Mouse (Mus musculus): ENCODE data around the gene Amz1. TPM values are rescaled to one million over a fixed set of nuclear protein-coding genes. Genes with fewer than 3 reads are reported as not detected.
A peak's percentile ranks its signal among the peaks of the same experiment; 100 is the strongest.

Gene Amz1
- polyA plus RNA-seq, 1 experiment from 2014 or later = 3.3 TPM

GRCm38 (mm10) chr5:140741877-140742276, 17.9 kb downstream of the Amz1 start:
- Histone ChIP-seq H3K9me3 (ENCODE audit: low read length) (no peaks in the 10 kb centered on the region), H3K4me2 (replicated peaks; ENCODE audit: low read depth, low read length) (no peak overlapping the region), H3K27me3 (replicated peaks; ENCODE audit: insufficient read depth, low read length) (no peaks in the 10 kb centered on the region), H3K4me1 (ENCODE audit: insufficient read depth, low read depth, low read length) (no peaks in the 10 kb centered on the region), H3K4me3 (ENCODE audit: low read depth, low read length) (no peak overlapping the region), H3K36me3 (ENCODE audit: insufficient read depth, low read length) (no peaks in the 10 kb centered on the region), H3K27ac (ENCODE audit: low read length) (no peak overlapping the region), H3K9ac (replicated peaks; ENCODE audit: low read depth) (no peak overlapping the region)
- no peak for ATAC-seq
- no peak for DNase-seq (ENCODE audit: low spot score)
- peak; percentile 54 for TF ChIP-seq CTCF (IDR thresholded peaks at IDR 0.05)
- TF ChIP-seq EP300 (IDR thresholded peaks at IDR 0.05) = no peak

- no peaks in the 10 kb centered on the region for H3K9me3 ChIP-seq (ENCODE audit: low read length)
- no peak overlapping the region for H3K4me3 ChIP-seq (ENCODE audit: low read depth, low read length)
- WGBS = 31% methylated on average over 12 of the region's 12 CpGs
- H3K36me3 ChIP-seq (ENCODE audit: insufficient read depth, low read length) = no peaks in the 10 kb centered on the region
- H3K27ac ChIP-seq (ENCODE audit: low read length) = no peak overlapping the region
- no peak overlapping the region for H3K9ac ChIP-seq (replicated peaks; ENCODE audit: low read depth)
- H3K27me3 ChIP-seq (replicated peaks; ENCODE audit: insufficient read depth, low read length) = no peaks in the 10 kb centered on the region
- no peaks in the 10 kb centered on the region for H3K4me1 ChIP-seq (ENCODE audit: insufficient read depth, low read depth, low read length)
- no peak overlapping the region for H3K4me2 ChIP-seq (replicated peaks; ENCODE audit: low read depth, low read length)
- DNase-seq (ENCODE audit: low spot score) (no peak), ATAC-seq (no peak)
- TF ChIP-seq CTCF (IDR thresholded peaks at IDR 0.05) = peak; percentile 30; the same call in 1 of the 2 replicates
- no peak for TF ChIP-seq EP300 (IDR thresholded peaks at IDR 0.05)
These were observed 19.8 kb downstream of the Amz1 start for GRCm38 (mm10) chr5:140743706-140744131.

GRCm38 (mm10) chr5:140748425-140748824, 24.5 kb downstream of the Amz1 start:
- H3K36me3 ChIP-seq (ENCODE audit: insufficient read depth, low read length) = no peaks in the 10 kb centered on the region
- 81% methylated on average over 10 of the region's 10 CpGs for WGBS
- TF ChIP-seq CTCF (IDR thresholded peaks at IDR 0.05) = no peak
- TF ChIP-seq EP300 (IDR thresholded peaks at IDR 0.05) = no peak
- no peak overlapping the region for H3K4me2 ChIP-seq (replicated peaks; ENCODE audit: low read depth, low read length)
- H3K27me3 ChIP-seq (replicated peaks; ENCODE audit: insufficient read depth, low read length) = no peaks in the 10 kb centered on the region
- no peak overlapping the region for H3K27ac ChIP-seq (ENCODE audit: low read length)
- no peak overlapping the region for H3K9ac ChIP-seq (replicated peaks; ENCODE audit: low read depth)
- no peak overlapping the region for H3K4me3 ChIP-seq (ENCODE audit: low read depth, low read length)
- DNase-seq (ENCODE audit: low spot score) = peak; percentile 11
- H3K9me3 ChIP-seq (ENCODE audit: low read length) = no peaks in the 10 kb centered on the region
- no peaks in the 10 kb centered on the region for H3K4me1 ChIP-seq (ENCODE audit: insufficient read depth, low read depth, low read length)
- no peak for ATAC-seq

- WGBS = 11% methylated on average over 12 of the region's 12 CpGs
- Histone ChIP-seq H3K4me3 (ENCODE audit: low read depth, low read length) (peak overlapping the region; percentile 12; the same call in 1 of the 2 replicates), H3K4me2 (replicated peaks; ENCODE audit: low read depth, low read length) (peak overlapping the region; percentile 48), H3K4me1 (ENCODE audit: insufficient read depth, low read depth, low read length) (no peaks in the 10 kb centered on the region), H3K27ac (ENCODE audit: low read length) (0 out of 2 replicates have a peak overlapping the region, but pooled peaks have one; percentile 7), H3K9ac (replicated peaks; ENCODE audit: low read depth) (no peak overlapping the region), H3K27me3 (replicated peaks; ENCODE audit: insufficient read depth, low read length) (no peaks in the 10 kb centered on the region), H3K36me3 (ENCODE audit: insufficient read depth, low read length) (no peaks in the 10 kb centered on the region), H3K9me3 (ENCODE audit: low read length) (no peaks in the 10 kb centered on the region)
- peak; percentile 95 for TF ChIP-seq CTCF (IDR thresholded peaks at IDR 0.05)
- TF ChIP-seq EP300 (IDR thresholded peaks at IDR 0.05) = no peak
- DNase-seq (ENCODE audit: low spot score) (peak; percentile 90), ATAC-seq (peak; percentile 84)
These were observed 25.3 kb downstream of the Amz1 start for GRCm38 (mm10) chr5:140749062-140749875.

GRCm38 (mm10) chr5:140750925-140751324, 27.0 kb downstream of the Amz1 start:
- Histone ChIP-seq H3K4me2 (replicated peaks; ENCODE audit: low read depth, low read length) (no peak overlapping the region), H3K9ac (replicated peaks; ENCODE audit: low read depth) (no peak overlapping the region), H3K27me3 (replicated peaks; ENCODE audit: insufficient read depth, low read length) (no peaks in the 10 kb centered on the region), H3K27ac (ENCODE audit: low read length) (no peak overlapping the region), H3K4me1 (ENCODE audit: insufficient read depth, low read depth, low read length) (no peaks in the 10 kb centered on the region), H3K4me3 (ENCODE audit: low read depth, low read length) (no peak overlapping the region), H3K9me3 (ENCODE audit: low read length) (no peaks in the 10 kb centered on the region), H3K36me3 (ENCODE audit: insufficient read depth, low read length) (no peaks in the 10 kb centered on the region)
- ATAC-seq = no peak
- DNase-seq (ENCODE audit: low spot score) = peak; percentile 23
- 4% methylated on average over 1 of the region's 2 CpGs for WGBS
- TF ChIP-seq EP300 (IDR thresholded peaks at IDR 0.05) = no peak
- TF ChIP-seq CTCF (IDR thresholded peaks at IDR 0.05) = peak; percentile 69

- no peak overlapping the region for H3K27ac ChIP-seq (ENCODE audit: low read length)
- no peaks in the 10 kb centered on the region for H3K27me3 ChIP-seq (replicated peaks; ENCODE audit: insufficient read depth, low read length)
- H3K4me1 ChIP-seq (ENCODE audit: insufficient read depth, low read depth, low read length) = no peaks in the 10 kb centered on the region
- no peaks in the 10 kb centered on the region for H3K36me3 ChIP-seq (ENCODE audit: insufficient read depth, low read length)
- no peaks in the 10 kb centered on the region for H3K9me3 ChIP-seq (ENCODE audit: low read length)
- ATAC-seq = no peak
- H3K9ac ChIP-seq (replicated peaks; ENCODE audit: low read depth) = no peak overlapping the region
- H3K4me2 ChIP-seq (replicated peaks; ENCODE audit: low read depth, low read length) = no peak overlapping the region
- 93% methylated on average over 15 of the region's 15 CpGs for WGBS
- no peak overlapping the region for H3K4me3 ChIP-seq (ENCODE audit: low read depth, low read length)
- DNase-seq (ENCODE audit: low spot score) = no peak
- TF ChIP-seq EP300 (IDR thresholded peaks at IDR 0.05) (no peak), CTCF (IDR thresholded peaks at IDR 0.05) (no peak)
These were observed 28.1 kb downstream of the Amz1 start for GRCm38 (mm10) chr5:140752041-140752440.

Measured in lung, postnatal 0 days (tissue).